Mouse (Mus musculus) lung, adult 2 months (tissue): ENCODE results near the gene Dhx29. TPM values are rescaled to one million over a fixed set of nuclear protein-coding genes. Genes with fewer than 3 reads are reported as not detected.

Experiments
- DNase-seq: peaks from one replicate; pipeline ENCODE4 v3.0.0; 2022
- H3K4me1 ChIP-seq: fragments of 200-500 bp; 2 replicates; pipeline ENCODE4 v1.6.1; 2011; ENCODE audit warnings: low read length; ENCODE audit not compliant: control insufficient read depth, insufficient read depth
- H3K4me3 ChIP-seq: fragments of 200-500 bp; replicated peaks from 2 replicates; pipeline ENCODE3; 2011; ENCODE audit warnings: low read depth, mild to moderate bottlenecking, control low read depth, low read length; ENCODE audit errors: extremely low read depth
- CTCF ChIP-seq: fragments of 200-500 bp; IDR thresholded peaks from 2 replicates; pipeline ENCODE4 v1.5.1; 2011; ENCODE audit warnings: mild to moderate bottlenecking, low read length, control low read depth; ENCODE audit not compliant: insufficient read depth
- POLR2A ChIP-seq: fragments of 200-500 bp; IDR thresholded peaks from 2 replicates; pipeline ENCODE4 v1.6.1; 2011; ENCODE audit warnings: low read depth, mild to moderate bottlenecking, control low read depth, low read length, borderline replicate concordance; ENCODE audit errors: extremely low read depth
- WGBS: fragments of 180-500 bp; shearing (Covaris S2); methylation state at CpG from one replicate; pipeline ENCODE4 v1.1.7; 2018; 5-methylcytosine and 5-hydroxymethylcytosine counted together
- polyA plus RNA-seq: library from polyadenylated mRNA; depleted of rRNA; stranded (reverse); fragments of >200 nt; gene quantifications from 2 replicates; pipeline ENCODE4 v1.2.3, GENCODE M21; 2012; rRNA removed

Gene Dhx29
- 3.3 and 5.4 TPM in 2 replicates for polyA plus RNA-seq

DNA sequence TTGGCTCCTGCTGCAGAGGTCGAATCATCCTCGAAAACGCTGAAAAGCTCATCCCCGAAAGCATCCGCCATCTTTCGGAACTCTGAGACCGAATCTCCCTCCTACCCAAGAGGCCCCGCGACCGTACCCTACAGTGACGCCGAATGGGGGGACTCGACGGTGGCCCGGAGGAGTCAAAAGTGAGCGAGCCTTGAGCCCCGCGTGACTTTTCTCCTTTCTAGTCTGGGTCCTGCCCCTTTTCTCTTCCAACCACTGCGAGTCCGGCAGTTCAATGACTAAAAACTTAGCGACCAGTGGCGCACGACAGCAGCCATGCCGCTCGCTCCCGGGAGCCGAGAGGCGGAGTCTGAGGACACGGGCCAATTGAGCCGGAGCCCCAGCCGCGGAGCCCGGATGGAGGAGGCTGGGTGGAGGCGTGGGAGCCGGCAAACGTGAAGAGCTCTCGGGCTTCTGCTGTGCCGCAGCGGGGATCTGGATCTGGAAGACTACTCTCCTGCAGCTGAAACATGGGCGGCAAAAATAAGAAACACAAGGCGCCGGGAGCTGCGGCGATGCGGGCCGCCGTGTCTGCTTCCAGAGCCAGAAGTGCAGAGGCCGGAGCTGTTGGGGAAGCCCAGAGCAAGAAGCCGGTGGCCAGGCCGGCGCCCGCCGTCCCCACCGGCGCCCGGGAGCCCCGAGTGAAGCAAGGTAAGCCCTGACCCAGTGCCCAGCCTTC lies at the start of gene Dhx29, which contains the start of gene Mtrex:
Gene Dhx29, plus strand, starts transcription at position 168 of the 715 bp plus-strand sequence.
Gene Mtrex, minus strand, starts transcription at position 112 of the 715 bp plus-strand sequence.
- H3K4me3 ChIP-seq: peak within 1 kb of the TSS; percentile 95
- peaks cover 7% of the 10 kb centered on the region for H3K4me1 ChIP-seq
- TF ChIP-seq CTCF (no peak), POLR2A (peak; percentile 52; the same call in 1 of the 2 replicates)
- peak; percentile 99 for DNase-seq
- under 1% methylated on average over 57 of the region's 57 CpGs for WGBS

DNA sequence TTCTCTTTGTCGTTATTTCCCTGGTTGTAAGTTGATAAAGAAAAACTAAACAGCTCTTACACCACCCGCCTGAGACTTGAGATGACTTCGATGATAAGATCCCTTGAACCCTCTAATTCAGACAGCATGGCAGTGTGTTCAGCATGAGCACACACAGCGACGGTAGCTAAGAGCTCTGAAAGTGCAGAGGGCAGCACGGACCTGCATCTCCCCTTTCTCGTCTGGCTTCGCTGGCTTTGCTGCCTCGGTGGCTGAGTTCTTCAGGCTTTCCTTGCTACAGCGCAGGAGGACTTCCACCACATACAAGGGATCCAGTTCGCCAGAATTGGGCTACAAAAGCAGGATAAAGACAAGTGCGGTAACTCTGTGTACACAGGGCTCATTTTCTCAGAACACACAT lies 40.0 kb upstream of the Dhx29 start:
- no peak for DNase-seq
- 95% methylated on average over 12 of the region's 12 CpGs for WGBS
- TF ChIP-seq POLR2A: no peak
- no peak for TF ChIP-seq CTCF
- no peaks in the 10 kb centered on the region for H3K4me1 ChIP-seq
- H3K4me3 ChIP-seq: no peak overlapping the region

DNA sequence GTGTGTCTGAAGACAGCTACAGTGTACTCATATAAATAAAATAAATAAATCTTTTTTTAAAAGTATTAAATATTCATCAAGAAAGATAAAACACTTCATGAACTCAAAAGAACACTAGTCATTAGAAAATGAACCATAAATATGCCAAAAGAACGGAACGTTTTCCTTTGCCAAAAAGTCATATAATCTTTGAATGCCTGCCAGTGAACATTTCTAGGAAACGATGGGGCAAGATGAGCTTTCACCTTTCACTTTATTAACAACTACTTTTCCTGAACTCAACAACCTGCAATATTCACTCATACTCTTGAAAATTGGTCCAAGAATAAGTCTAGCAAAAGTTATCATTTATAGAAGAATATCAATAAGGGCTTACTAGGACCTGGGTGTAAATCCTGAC lies 25.1 kb upstream of the Dhx29 start:
- TF ChIP-seq CTCF (no peak), POLR2A (no peak)
- no peak for DNase-seq
- no peaks in the 10 kb centered on the region for H3K4me1 ChIP-seq
- WGBS: 73% methylated on average over 3 of the region's 3 CpGs
- H3K4me3 ChIP-seq: no peak overlapping the region

DNA sequence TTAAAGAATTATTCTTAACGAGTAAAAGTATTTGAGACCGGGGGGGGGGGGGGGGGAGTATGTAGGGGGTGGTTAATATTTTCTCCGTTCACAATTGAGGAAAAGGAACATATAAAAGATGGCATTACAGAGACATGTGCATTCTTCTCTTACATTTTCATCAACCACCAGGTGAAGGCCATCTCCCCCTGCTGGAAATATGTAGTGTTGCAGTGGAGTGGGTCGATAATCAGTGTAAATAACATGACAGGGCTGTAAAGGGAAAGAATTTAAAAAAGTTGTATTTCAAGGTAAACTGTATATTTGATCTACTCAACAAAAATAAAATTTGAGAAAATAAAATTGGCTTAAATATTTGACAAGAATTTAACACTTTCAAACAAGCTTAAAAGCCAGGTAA lies 17.6 kb upstream of the Dhx29 start:
- TF ChIP-seq CTCF (peak; percentile 50), POLR2A (no peak)
- Histone ChIP-seq H3K4me3 (no peak overlapping the region), H3K4me1 (no peaks in the 10 kb centered on the region)
- DNase-seq: no peak
- 46% methylated on average over 4 of the region's 4 CpGs for WGBS

DNA sequence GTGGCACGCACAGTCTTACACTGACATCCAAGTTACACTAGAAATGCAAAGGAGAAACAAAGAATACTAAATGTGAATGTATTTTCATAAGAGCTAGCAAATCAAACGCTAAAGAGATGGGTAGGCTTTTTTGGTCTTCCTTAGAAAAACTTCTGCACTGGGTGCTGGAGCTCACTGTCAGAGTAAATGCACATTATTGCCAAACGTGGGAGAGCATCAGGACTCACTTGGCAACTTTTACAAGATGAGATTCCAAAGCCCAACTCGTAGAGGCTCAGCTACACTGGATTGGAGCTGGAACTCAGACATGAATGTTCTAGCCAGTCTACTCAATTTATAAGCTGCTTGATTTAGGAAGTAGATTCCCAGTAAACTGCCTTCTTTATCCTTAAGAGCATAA lies 16.8 kb upstream of the Dhx29 start:
- no peaks in the 10 kb centered on the region for H3K4me1 ChIP-seq
- TF ChIP-seq CTCF (no peak), POLR2A (no peak)
- WGBS: 83% methylated on average over 4 of the region's 4 CpGs
- no peak overlapping the region for H3K4me3 ChIP-seq
- no peak for DNase-seq

DNA sequence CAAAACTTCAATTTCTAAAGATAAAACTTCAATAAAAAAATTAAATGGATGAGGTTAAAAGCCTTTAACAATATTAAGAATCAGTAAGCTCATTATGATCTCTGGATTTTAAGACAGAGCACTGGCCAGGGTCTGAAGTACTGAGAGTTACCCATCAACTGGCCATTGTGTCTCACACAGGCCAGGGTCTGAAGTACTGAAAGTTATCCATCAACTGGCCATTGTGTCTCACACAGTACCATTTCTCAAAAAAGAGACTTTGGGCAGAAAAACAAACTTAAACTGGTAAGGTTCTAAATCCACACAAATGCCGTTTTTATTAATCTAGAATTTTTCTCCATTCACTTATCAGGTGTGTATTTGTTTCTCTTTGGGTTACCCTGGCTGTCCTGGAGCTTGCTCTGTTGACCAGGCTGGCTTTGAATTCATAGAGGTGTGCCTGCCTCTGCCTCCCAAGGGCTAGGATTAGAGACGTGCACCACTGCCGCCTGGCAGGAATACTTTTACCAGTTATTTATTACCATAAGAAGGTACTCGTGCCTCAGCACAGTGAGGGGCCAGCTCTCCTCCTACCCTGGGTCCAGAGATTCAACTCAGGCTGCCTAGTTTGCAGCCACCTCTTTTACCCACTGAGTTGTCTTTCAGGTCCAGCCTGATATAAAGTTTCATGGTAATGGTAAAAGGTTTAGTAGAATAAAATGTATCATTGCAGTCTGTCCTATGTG lies 8.0 kb upstream of the Dhx29 start:
- 85% methylated on average over 4 of the region's 4 CpGs for WGBS
- Histone ChIP-seq H3K4me3 (no peak overlapping the region), H3K4me1 (no peaks in the 10 kb centered on the region)
- TF ChIP-seq CTCF (no peak), POLR2A (no peak)
- DNase-seq: no peak

DNA sequence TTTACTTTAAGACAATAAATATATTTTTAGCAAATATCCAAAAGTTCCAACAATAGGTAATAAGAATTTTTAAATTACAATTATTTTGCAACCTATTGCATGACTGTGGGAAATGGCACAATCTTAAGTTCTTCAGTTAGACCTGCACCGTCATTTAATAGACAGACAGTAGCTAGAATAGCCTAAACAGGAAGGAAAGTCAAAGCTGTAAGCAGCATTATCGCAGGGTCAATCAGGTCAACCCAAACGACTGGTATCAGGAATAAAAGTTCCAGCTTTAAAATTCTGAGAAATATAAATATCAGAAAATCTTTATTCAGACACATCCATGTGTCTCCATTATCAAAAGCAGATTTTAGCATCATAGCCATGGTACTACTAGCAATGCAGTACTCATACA lies 6.3 kb upstream of the Dhx29 start:
- H3K4me1 ChIP-seq: peaks cover 2% of the 10 kb centered on the region
- DNase-seq: no peak
- 65% methylated on average over 3 of the region's 3 CpGs for WGBS
- TF ChIP-seq POLR2A: no peak
- no peak for TF ChIP-seq CTCF
- no peak overlapping the region for H3K4me3 ChIP-seq

DNA sequence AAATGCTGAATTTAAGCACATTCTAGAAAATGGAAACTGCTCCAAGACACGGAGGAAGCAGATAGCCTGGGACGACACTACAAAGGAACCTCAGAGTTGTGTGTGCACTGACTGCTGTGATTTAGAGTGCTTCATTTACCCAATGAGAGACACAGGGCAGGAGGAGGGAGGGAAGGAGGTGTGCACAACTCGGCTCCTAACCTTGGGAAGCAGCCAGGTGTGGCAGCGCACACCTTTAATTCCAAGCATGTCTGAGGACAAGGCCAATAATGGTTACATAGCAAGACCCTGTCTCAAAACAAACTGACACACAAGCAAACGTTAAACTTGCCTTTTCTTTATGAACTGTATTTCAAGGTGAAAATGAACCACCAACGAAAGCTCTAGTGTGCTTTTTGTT lies 2.0 kb upstream of the Dhx29 start:
- DNase-seq: no peak
- TF ChIP-seq CTCF (no peak), POLR2A (no peak)
- WGBS: 47% methylated on average over 6 of the region's 6 CpGs
- Histone ChIP-seq H3K4me1 (peaks cover 7% of the 10 kb centered on the region), H3K4me3 (no peak overlapping the region)

DNA sequence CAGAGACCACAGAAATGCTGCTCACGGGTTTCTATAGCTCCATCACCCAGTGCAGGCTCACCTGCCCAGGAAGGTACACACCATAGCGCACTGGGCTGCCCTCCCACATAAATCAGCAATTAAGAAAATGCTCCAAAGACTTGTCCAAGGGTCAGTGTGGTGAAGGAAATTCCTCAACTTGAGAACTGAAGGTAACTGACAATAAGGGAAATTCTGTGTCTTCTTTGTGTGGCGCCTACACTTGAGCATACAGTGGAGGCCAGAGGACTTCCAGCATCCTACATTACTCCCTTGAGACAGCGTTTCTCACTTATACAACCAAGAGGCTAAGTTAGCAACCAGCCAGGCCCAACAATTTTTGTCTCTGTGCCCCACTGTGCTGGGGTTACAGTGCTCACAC lies 1.3 kb upstream of the Dhx29 start:
- TF ChIP-seq CTCF (no peak), POLR2A (no peak)
- WGBS: 52% methylated on average over 4 of the region's 4 CpGs
- peak overlapping the region; percentile 31 for H3K4me3 ChIP-seq
- DNase-seq: no peak
- peaks cover 7% of the 10 kb centered on the region for H3K4me1 ChIP-seq
